Mouse (Mus musculus) fibroblast of lung, adult 2 months (primary cell): ENCODE data around the gene Asb1.

Experiments
- DNase-seq: peaks from one replicate; pipeline ENCODE4 v3.0.0-alpha.2; 2011; ENCODE audit warnings: low read depth

Asb1 gene

GRCm38 (mm10) chr1:91607141-91607540 is 66.8 kb downstream of the Asb1 start:
- DNase-seq: no peak
